Mouse (Mus musculus) liver, embryonic 12.5 days (tissue): Measurements from ENCODE around the gene Plekha5. TPM values are rescaled to one million over a fixed set of nuclear protein-coding genes. Genes with fewer than 3 reads are reported as not detected.
"Not testable (repeated sequence)": the region's sequence is repeated elsewhere in the genome, so short reads cannot be mapped to it uniquely, and the experiment has no call there.

Source experiments
- ATAC-seq: fragments of 200-750 bp; cut with Nextera tagmentation; 2 replicates; pipeline ENCODE4 v1.8.0; 2017; ENCODE audit warnings: moderate number of reproducible peaks, mild to moderate bottlenecking, moderate library complexity
- H3K27ac ChIP-seq: fragments of 300-500 bp; sonication (generic); 2 replicates; pipeline ENCODE4 v1.5.1; 2016; ENCODE audit warnings: mild to moderate bottlenecking
- H3K27me3 ChIP-seq: fragments of 300-500 bp; sonication (generic); replicated peaks from 2 replicates; pipeline ENCODE4 v1.6.1; 2016; ENCODE audit warnings: mild to moderate bottlenecking, moderate library complexity
- H3K36me3 ChIP-seq: fragments of 300-500 bp; sonication (generic); 2 replicates; pipeline ENCODE4 v1.6.1; 2016; ENCODE audit warnings: mild to moderate bottlenecking, moderate library complexity
- H3K4me1 ChIP-seq: fragments of 300-500 bp; sonication (generic); 2 replicates; pipeline ENCODE4 v1.6.1; 2016
- H3K4me2 ChIP-seq: fragments of 300-500 bp; sonication (generic); 2 replicates; pipeline ENCODE4 v1.6.1; 2016; ENCODE audit warnings: mild to moderate bottlenecking, moderate library complexity
- H3K4me3 ChIP-seq: fragments of 300-500 bp; sonication (generic); 2 replicates; pipeline ENCODE4 v1.5.1; 2016; ENCODE audit warnings: mild to moderate bottlenecking, moderate library complexity
- H3K9ac ChIP-seq: fragments of 300-500 bp; sonication (generic); 2 replicates; pipeline ENCODE4 v1.6.1; 2016; ENCODE audit warnings: mild to moderate bottlenecking, moderate library complexity
- H3K9me3 ChIP-seq: fragments of 300-500 bp; sonication (generic); replicated peaks from 2 replicates; pipeline ENCODE4 v1.6.1; 2016; ENCODE audit warnings: mild to moderate bottlenecking, moderate library complexity
- WGBS: fragments of 180-500 bp; shearing (Covaris S2); methylation state at CpG from one replicate; pipeline ENCODE4 v1.1.7; 2016; ENCODE audit not compliant: insufficient replicate concordance; 5-methylcytosine and 5-hydroxymethylcytosine counted together
- polyA plus RNA-seq: library from polyadenylated mRNA; unstranded; fragments of >200 nt; fragmentation: Nextera tagmentation; extraction: Ambion mirVana; gene quantifications from 2 replicates; pipeline ENCODE4 v1.2.1, GENCODE M21; 2016

Plekha5 gene
- polyA plus RNA-seq, 1 experiment from 2014 or later, result 12.4 TPM

DNA sequence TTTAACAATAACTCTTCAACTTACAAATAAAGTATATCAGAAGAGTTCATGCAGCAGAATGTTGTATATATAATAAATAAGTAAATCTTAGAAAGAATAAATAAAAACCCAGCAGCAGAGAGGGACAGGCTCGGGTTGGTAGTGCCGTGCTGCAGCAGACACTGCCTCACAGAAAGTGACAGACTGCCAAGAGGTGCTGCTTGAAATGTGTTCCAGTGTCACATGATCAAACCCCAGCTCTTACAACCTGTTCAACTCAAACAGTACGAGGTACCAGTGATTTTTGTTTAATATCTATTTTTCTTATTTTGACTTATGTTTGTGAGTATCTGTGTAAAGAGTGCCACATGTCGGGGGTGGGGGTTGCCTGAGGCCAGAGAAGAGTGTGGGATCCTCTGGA, 75.1 kb downstream of the Plekha5 start:
- Histone ChIP-seq H3K4me1 (no peaks in the 10 kb centered on the region), H3K27me3 (no peaks in the 10 kb centered on the region), H3K4me3 (no peak overlapping the region), H3K4me2 (no peak overlapping the region), H3K9me3 (no peaks in the 10 kb centered on the region), H3K36me3 (no peaks in the 10 kb centered on the region), H3K9ac (no peak overlapping the region), H3K27ac (no peak overlapping the region)
- ATAC-seq, result no peak
- 67% methylated on average over 4 of the region's 4 CpGs for WGBS

DNA sequence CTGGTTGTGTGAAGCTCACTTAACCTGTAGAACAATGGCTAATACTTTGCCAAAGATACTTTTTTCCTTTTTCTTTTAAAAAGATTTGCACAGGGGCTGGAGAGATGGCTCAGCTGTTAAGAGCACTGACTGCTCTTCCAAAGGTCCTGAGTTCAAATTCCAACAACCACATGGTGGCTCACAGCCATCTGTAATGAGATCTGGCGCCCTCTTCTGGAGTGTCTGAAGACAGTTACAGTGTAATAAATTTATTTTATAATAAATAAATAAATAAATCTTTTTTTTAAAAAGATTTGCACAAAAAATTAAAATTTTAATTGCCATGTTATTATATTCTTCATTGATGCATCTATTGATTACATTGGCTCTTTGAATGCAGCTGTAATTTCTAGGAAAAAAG, 77.0 kb downstream of the Plekha5 start:
- H3K36me3 ChIP-seq, H3K4me2 ChIP-seq, H3K27ac ChIP-seq, H3K27me3 ChIP-seq, H3K9ac ChIP-seq, ATAC-seq, H3K4me1 ChIP-seq, H3K9me3 ChIP-seq, H3K4me3 ChIP-seq: not testable (repeated sequence)
- 33% methylated on average over 1 of the region's 1 CpGs for WGBS

DNA sequence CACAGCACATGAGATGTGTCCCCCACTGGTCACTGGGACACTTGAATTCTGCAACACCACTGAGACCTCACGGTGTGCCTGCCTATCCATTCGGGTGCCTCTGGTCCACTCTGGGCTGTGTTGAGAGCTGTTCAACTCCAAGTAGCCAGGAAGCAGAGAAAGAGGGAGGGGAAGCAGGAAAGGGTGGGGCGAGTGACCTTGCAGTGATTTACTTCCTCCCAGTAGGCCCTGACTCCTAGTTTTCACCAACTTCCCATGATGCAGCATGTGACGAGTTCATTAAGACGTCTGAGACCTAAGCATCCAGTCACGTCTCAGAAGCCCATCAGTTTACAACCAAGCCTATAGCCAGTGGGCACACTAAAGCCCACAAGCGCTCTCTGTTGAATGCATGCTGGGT, 78.0 kb downstream of the Plekha5 start:
- H3K4me3 ChIP-seq, result no peak overlapping the region
- no peak overlapping the region for H3K9ac ChIP-seq
- H3K4me1 ChIP-seq, result 0 out of 2 replicates have a peak, but pooled peaks cover 5% of the 10 kb centered on the region
- H3K27me3 ChIP-seq, result no peaks in the 10 kb centered on the region
- H3K27ac ChIP-seq, result no peak overlapping the region
- H3K4me2 ChIP-seq, result no peak overlapping the region
- 77% methylated on average over 7 of the region's 7 CpGs for WGBS
- H3K36me3 ChIP-seq, result no peaks in the 10 kb centered on the region
- ATAC-seq, result no peak
- H3K9me3 ChIP-seq, result no peaks in the 10 kb centered on the region

DNA sequence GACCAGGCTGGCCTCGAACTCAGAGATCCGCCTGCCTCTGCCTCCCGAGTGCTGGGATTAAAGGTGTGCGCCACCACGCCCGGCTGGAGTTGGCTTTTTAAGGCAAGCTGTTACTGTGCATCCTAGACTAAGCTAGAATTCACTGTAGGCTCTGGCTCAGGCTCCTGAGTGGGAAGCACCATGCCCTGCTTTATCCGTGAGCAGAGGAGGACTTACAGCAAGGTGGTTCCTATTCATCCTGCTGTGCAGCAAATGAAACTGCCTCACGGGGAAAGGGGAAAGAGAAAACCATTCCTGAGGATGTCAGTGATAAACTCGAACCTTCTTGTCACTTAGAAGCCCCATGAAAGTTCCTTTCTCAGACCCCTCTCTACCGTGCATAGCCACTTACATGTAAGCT, 80.9 kb downstream of the Plekha5 start:
- Histone ChIP-seq H3K9ac (no peak overlapping the region), H3K36me3 (no peaks in the 10 kb centered on the region), H3K27ac (no peak overlapping the region), H3K4me1 (peaks cover 11% of the 10 kb centered on the region; the same call in 1 of the 2 replicates), H3K4me2 (no peak overlapping the region), H3K27me3 (no peaks in the 10 kb centered on the region), H3K4me3 (no peak overlapping the region), H3K9me3 (no peaks in the 10 kb centered on the region)
- no peak for ATAC-seq
- WGBS, result 79% methylated on average over 10 of the region's 10 CpGs

DNA sequence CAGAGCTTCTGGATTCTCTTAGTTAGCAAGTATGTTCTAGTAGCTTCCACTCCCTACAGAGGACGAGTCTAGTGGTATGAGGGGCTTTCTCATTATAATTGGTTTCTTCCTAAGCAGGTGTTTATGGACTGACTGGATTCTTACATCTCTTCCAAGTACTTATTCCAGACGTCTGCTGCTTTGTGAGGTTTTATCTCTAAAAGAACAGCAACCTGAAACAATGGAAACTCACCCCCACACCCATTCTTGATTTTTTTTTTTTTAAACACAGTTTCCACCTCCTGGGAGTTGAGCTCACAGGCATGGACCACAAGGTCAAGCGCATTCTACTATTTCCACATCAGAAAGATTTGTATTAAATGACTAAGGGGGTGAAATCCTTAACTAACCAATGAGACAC, 83.8 kb downstream of the Plekha5 start:
- no peak overlapping the region for H3K27ac ChIP-seq
- H3K9ac ChIP-seq, result no peak overlapping the region
- WGBS, result 58% methylated on average over 3 of the region's 3 CpGs
- H3K27me3 ChIP-seq, result no peaks in the 10 kb centered on the region
- H3K4me3 ChIP-seq, result no peak overlapping the region
- H3K4me1 ChIP-seq, result peaks cover 11% of the 10 kb centered on the region; the same call in 1 of the 2 replicates
- ATAC-seq, result no peak
- no peak overlapping the region for H3K4me2 ChIP-seq
- no peaks in the 10 kb centered on the region for H3K9me3 ChIP-seq
- H3K36me3 ChIP-seq, result no peaks in the 10 kb centered on the region

DNA sequence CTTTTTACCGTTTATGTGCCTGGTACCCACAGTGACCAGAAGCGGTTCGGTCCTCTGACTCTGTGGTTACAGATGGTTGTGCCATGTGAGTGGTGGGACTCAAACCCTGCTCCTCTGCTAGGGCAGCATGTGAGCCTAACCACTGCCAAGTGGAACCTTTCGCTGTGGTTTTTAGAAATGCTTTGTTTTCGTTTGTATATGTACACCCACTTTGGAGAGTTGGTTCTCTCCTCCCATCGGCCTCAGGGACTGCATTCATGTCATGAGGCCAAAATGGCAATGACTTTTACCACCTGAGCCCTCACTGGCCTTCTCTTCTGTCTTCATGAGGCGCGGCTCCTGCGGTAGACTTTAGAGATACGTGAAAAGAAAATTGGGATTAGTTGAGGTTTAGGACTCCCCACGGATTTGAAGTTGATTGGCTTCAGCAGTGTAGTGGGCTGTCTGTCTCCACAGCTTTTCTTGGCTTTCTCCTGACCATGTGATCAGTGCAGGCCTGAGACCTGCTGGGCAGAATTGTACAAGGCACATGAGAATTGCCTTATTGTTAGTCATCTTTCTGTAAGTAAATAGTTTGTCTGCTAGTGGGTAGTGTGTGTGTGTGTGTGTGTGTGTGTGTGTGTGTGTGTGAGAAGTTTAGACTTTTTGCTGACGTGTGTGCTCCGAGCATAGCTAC, 84.8 kb downstream of the Plekha5 start:
- Histone ChIP-seq H3K36me3 (no peaks in the 10 kb centered on the region), H3K27me3 (no peaks in the 10 kb centered on the region), H3K4me2 (no peak overlapping the region), H3K4me3 (no peak overlapping the region), H3K4me1 (peaks cover 11% of the 10 kb centered on the region; the same call in 1 of the 2 replicates), H3K9me3 (no peaks in the 10 kb centered on the region), H3K27ac (no peak overlapping the region), H3K9ac (no peak overlapping the region)
- ATAC-seq, result no peak
- 72% methylated on average over 13 of the region's 13 CpGs for WGBS

DNA sequence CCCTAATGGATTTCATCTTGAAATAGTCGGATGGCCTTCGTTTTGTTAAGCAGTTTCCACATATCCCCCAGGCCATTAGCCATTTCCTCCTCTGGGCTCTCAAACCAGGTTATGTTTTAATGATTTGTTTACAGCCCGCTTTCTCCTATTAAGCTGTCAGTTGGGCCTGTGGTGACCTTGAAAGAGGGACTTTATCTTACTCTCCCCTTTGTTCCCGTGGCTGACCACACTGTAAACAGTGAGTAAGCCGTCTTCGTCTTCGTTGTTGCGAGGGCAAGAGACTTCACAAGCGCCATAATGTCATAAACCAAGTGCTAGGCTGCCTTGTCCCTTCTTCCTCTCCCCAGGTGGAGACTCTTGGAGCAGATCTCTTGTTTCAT, 85.3 kb downstream of the Plekha5 start:
- H3K36me3 ChIP-seq, result no peaks in the 10 kb centered on the region
- no peak overlapping the region for H3K4me2 ChIP-seq
- ATAC-seq, result no peak
- WGBS, result 35% methylated on average over 9 of the region's 9 CpGs
- H3K27me3 ChIP-seq, result no peaks in the 10 kb centered on the region
- no peak overlapping the region for H3K9ac ChIP-seq
- no peak overlapping the region for H3K4me3 ChIP-seq
- H3K4me1 ChIP-seq, result peaks cover 14% of the 10 kb centered on the region
- no peaks in the 10 kb centered on the region for H3K9me3 ChIP-seq
- H3K27ac ChIP-seq, result no peak overlapping the region

DNA sequence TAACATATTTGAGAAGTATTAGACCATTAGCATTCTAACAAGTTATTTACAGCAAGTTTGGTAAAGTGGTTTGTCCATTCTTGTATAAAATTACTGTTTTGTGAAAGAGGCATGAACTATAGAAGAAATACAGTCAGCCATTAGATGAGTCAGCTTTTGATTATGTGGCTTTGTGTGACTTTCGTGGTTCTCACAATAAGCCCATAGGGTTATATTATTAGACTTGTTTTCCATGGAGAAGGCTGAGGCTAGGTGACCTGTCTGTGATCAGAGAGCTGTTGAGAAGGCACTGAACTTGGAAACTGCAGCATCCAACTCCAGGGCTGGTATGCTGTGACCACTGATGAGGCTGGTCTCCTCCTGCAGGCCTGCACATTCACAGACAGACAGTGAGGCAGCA, 88.2 kb downstream of the Plekha5 start:
- Histone ChIP-seq H3K4me1 (peaks cover 14% of the 10 kb centered on the region), H3K27ac (no peak overlapping the region), H3K4me2 (no peak overlapping the region), H3K36me3 (no peaks in the 10 kb centered on the region), H3K4me3 (no peak overlapping the region), H3K27me3 (no peaks in the 10 kb centered on the region), H3K9me3 (no peaks in the 10 kb centered on the region), H3K9ac (no peak overlapping the region)
- WGBS, result 57% methylated on average over 1 of the region's 1 CpGs
- ATAC-seq, result no peak

DNA sequence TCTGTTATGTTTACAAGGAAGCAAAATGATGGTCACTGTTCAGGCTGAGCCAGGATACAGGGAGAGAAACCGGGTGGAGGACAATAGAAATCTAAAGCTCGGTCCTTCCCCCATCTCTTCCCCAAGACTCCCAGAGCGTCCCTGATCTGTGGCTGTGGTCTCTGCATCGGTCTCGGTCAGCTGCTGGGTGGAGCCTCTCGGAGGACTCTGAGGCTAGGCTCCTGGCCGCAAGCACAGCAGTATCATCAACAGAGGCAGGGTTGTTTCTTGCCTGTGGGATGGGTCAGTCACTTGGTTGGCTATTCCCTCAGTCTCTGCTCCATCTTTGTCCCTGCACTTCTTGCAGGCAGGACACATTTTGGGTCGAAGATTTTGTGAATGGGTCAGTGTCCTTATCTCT, 88.6 kb downstream of the Plekha5 start:
- Histone ChIP-seq H3K4me2 (no peak overlapping the region), H3K27ac (no peak overlapping the region), H3K9me3 (no peaks in the 10 kb centered on the region), H3K4me3 (no peak overlapping the region), H3K27me3 (no peaks in the 10 kb centered on the region), H3K9ac (no peak overlapping the region), H3K4me1 (peaks cover 14% of the 10 kb centered on the region), H3K36me3 (no peaks in the 10 kb centered on the region)
- 45% methylated on average over 8 of the region's 8 CpGs for WGBS
- ATAC-seq, result no peak

DNA sequence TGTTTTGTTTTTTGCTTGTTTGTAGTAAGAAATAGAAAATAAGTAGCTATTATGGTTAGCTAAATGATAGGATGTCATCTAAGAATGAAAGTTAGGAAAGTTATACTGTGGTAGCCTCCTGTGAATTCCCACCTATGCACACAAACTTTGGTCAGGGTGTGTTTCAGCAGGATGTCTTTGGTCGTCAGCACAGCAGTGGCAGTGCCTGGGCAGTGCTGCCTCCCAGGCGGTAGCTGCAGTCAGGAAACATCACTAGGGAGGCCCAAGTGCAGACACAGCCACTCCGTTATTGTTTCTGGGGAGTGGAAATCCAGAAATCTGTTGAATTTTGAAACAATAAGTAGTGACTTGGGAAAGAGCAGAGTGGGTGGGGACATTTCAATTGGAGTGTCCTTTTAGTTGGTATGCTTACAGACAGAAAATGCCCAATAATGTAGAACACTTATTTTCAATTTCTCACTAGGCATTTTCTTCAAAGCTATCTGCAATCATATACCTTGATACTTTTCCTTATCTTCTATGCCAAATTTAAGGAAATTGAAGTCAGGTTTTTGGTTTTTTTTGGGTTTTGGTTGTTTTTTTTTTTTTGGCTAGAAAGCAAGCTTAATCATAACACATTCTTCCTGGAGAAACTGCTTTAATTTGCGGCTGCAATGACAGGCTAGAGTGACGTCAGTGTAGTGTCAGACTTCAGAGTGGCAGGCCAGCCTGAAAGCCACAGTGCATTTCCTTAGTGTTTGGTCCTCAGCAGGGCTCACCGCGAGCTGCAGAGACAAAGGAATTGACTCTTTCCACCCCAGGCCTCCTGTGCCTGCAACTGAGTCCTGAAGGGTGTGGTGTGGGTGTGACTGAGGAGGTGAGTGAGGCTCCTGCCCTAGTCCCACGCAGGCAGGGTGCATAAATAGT, 90.6 kb downstream of the Plekha5 start:
- H3K27me3 ChIP-seq, result no peaks in the 10 kb centered on the region
- no peaks in the 10 kb centered on the region for H3K9me3 ChIP-seq
- WGBS, result 16% methylated on average over 8 of the region's 8 CpGs
- H3K36me3 ChIP-seq, result no peaks in the 10 kb centered on the region
- H3K4me2 ChIP-seq, result no peak overlapping the region
- H3K9ac ChIP-seq, result no peak overlapping the region
- H3K27ac ChIP-seq, result no peak overlapping the region
- ATAC-seq, result peak; percentile 46; the same call in 1 of the 2 replicates
- peaks cover 10% of the 10 kb centered on the region for H3K4me1 ChIP-seq
- no peak overlapping the region for H3K4me3 ChIP-seq

DNA sequence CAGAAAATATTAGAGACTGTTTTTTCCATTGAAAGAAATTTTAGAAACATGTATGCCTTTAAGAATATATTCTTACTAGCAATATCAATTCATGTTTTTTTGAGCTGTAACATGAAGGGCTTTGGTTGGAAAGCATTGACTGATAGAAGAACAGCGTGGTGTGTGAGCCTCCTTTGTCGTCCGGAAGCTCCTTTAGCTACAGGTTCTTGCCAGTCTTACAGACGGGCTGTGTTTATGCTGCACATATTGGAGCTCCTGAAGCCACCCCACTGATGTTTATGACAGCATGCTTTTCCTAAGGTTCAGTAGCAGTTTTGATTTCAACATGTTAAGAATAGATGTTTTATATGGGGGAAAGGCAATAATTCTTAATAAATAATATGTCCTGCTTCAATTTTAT, 91.7 kb downstream of the Plekha5 start:
- Histone ChIP-seq H3K9ac (no peak overlapping the region), H3K4me1 (peaks cover 9% of the 10 kb centered on the region), H3K4me3 (no peak overlapping the region), H3K4me2 (no peak overlapping the region), H3K27ac (no peak overlapping the region), H3K27me3 (no peaks in the 10 kb centered on the region), H3K36me3 (no peaks in the 10 kb centered on the region), H3K9me3 (no peaks in the 10 kb centered on the region)
- 80% methylated on average over 4 of the region's 4 CpGs for WGBS
- no peak for ATAC-seq

DNA sequence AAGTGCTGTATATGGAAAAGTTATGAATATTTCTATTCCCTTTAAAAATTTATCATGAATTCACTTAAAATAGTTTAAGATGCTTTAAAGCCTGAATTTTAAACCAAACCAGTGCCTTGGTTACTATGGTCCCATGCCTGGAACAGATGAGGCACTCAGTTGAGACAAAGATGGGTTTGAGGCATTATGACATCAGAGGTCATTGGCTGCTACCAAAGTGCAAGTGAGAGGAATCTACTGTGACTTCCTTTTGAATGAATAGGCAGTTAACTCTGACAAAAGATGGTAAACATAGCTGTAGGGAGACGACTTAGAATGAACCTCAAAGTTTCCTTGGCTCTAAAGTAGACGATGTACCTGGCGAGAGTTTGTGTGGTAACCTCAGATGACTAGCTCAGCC, 92.3 kb downstream of the Plekha5 start:
- Histone ChIP-seq H3K9ac (no peak overlapping the region), H3K4me2 (no peak overlapping the region), H3K4me1 (peaks cover 9% of the 10 kb centered on the region), H3K27me3 (no peaks in the 10 kb centered on the region), H3K36me3 (no peaks in the 10 kb centered on the region), H3K4me3 (no peak overlapping the region), H3K9me3 (no peaks in the 10 kb centered on the region), H3K27ac (no peak overlapping the region)
- ATAC-seq, result no peak
- WGBS, result 67% methylated on average over 3 of the region's 3 CpGs
